In the genomic region with DNA sequence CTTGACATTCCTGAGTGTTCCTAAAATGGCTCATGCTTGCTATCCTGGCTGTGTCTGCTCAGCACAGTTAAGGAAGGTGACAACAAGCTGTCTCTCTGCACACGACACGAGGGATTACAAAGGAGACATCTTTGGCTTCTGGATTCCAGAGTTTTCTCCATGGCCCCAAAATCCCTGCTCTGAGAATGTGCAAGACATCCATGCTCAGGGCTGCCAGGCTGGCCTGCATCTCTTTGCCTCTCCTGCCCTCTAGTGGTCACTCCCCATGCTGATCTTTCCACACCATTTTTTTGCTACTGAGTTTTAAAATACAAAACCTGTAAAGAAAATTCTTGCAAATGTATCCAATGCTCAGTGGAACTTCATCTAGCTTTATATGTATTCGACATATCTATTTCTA, we compare ENCODE assay signal across 8 mouse cellular contexts. TPM values are rescaled to one million over a fixed set of nuclear protein-coding genes. Genes with fewer than 3 reads are reported as not detected.
DNase-seq lines count a peak whose midpoint lies in the region; TF ChIP-seq lines count a peak whose summit lies in the region.

No protein-coding gene starts in this region.

- peak; percentile 67 for TF ChIP-seq CTCF in C2C12 (IDR thresholded peaks at IDR 0.05; ENCODE audit: control insufficient read depth, insufficient read depth, insufficient read length)
- TF ChIP-seq CTCF in heart, adult 2 months (IDR thresholded peaks at IDR 0.05): peak; percentile 96
- peak; percentile 95 for TF ChIP-seq CTCF in lung, adult 2 months (IDR thresholded peaks at IDR 0.05; ENCODE audit: insufficient read depth, low read length)

- H3K79me2 ChIP-seq in C2C12 (ENCODE audit: control insufficient read depth, insufficient read depth): no peaks in the 10 kb centered on the region
- H3K79me2 ChIP-seq in heart, adult 2 months (replicated peaks; ENCODE audit: control insufficient read depth, insufficient read depth, low read length): no peaks in the 10 kb centered on the region

- no peaks in the 10 kb centered on the region for H3K27me3 ChIP-seq in C2C12 (ENCODE audit: control insufficient read depth, insufficient read depth, insufficient read length)
- H3K27me3 ChIP-seq in heart, adult 2 months (ENCODE audit: control insufficient read depth, insufficient read depth, low read length): no peaks in the 10 kb centered on the region

- WGBS in heart, adult 2 months: 1% methylated on average over 3 of the region's 3 CpGs
- WGBS in lung, adult 2 months: 3% methylated on average over 3 of the region's 3 CpGs

- no peak overlapping the region for H3ac ChIP-seq in C2C12 (ENCODE audit: control insufficient read depth, insufficient read length, low read depth)

- no peak overlapping the region for H3K4me3 ChIP-seq in C2C12 (ENCODE audit: insufficient read depth, poor library complexity, severe bottlenecking)
- H3K4me3 ChIP-seq in heart, adult 2 months: no peak overlapping the region
- no peak overlapping the region for H3K4me3 ChIP-seq in lung, adult 2 months (replicated peaks; ENCODE audit: extremely low read depth, low read depth, low read length)

- H3K79me3 ChIP-seq in C2C12 (ENCODE audit: low read depth): no peaks in the 10 kb centered on the region

- peak; percentile 39 for DNase-seq in adrenal gland, adult 8-10 months
- peak; percentile 67 for DNase-seq in embryo, embryonic 11.5 days (ENCODE audit: low read depth, low spot score)
- DNase-seq in heart, adult 2 months: peak; percentile 64 to 72
- peak; percentile 73 to 89 for DNase-seq in kidney, postnatal 36 days
- DNase-seq in lung, adult 2 months: peak; percentile 60
- peak; percentile 50 for DNase-seq in retina, adult 2 months (ENCODE audit: low read depth, low spot score)
- peak; percentile 78 for DNase-seq in thymus, postnatal 14 days

- H3K36me3 ChIP-seq in C2C12 (ENCODE audit: control insufficient read depth, insufficient read depth): no peaks in the 10 kb centered on the region
- no peaks in the 10 kb centered on the region for H3K36me3 ChIP-seq in heart, adult 2 months (ENCODE audit: control insufficient read depth, insufficient read depth, low read length)

- H3K4me1 ChIP-seq in heart, adult 2 months (ENCODE audit: control insufficient read depth, insufficient read depth, low read length): peaks cover 2% of the 10 kb centered on the region
- H3K4me1 ChIP-seq in lung, adult 2 months (ENCODE audit: control insufficient read depth, insufficient read depth, low read length): no peaks in the 10 kb centered on the region; the same call in 1 of the 2 replicates

- TF ChIP-seq POLR2A in heart, adult 2 months (IDR thresholded peaks at IDR 0.05; ENCODE audit: insufficient read depth, low read depth, low read length): no peak
- TF ChIP-seq POLR2A in lung, adult 2 months (IDR thresholded peaks at IDR 0.05; ENCODE audit: borderline replicate concordance, extremely low read depth, low read depth, low read length): no peak

- peak; percentile 82 for TF ChIP-seq EP300 in heart, adult 2 months (IDR thresholded peaks at IDR 0.05; ENCODE audit: insufficient read depth, low read depth, low read length)

- intact Hi-C loops in heart, adult 2 months (cut with DNase I): loop anchor here (1.0 to 5.0 kb wide), 5 partner anchors 86 to 961 kb away; no protein-coding TSS in a partner anchor

- no peak overlapping the region for H3K9ac ChIP-seq in heart, adult 2 months (ENCODE audit: low read depth, low read length)

- no peak overlapping the region for H3K27ac ChIP-seq in heart, adult 2 months

TF ChIP-seq in C2C12, 6 proteins besides CTCF, POLR2A, EP300 and RAD21:
- TF ChIP-seq CEBPB (IDR thresholded peaks at IDR 0.05; ENCODE audit: low read depth): no peak
- no peak for TF ChIP-seq MAX (IDR thresholded peaks at IDR 0.05)
- TF ChIP-seq MYOG (IDR thresholded peaks at IDR 0.05; ENCODE audit: control insufficient read depth, extremely low read depth, insufficient read length): no peak
- no peak for TF ChIP-seq FOSL1 (IDR thresholded peaks at IDR 0.05; ENCODE audit: insufficient read depth, low read length, poor library complexity, severe bottlenecking)

RNA-seq across cellular contexts. Expression of gene Gm19935, which starts 23.5 kb away (rescaled TPM):
- polyA plus RNA-seq in C2C12 (2012; fragmentation: generic; extraction: Trizol): 0.04 TPM
- under 1 TPM in 1 of 4 experiments, not detected in 3; 0.30 TPM for total RNA-seq in adrenal gland, adult 8-10 months (2022)
- total RNA-seq in heart, adult 2 months (2021): not detected
- polyA plus RNA-seq in heart, adult 2 months (2012; rRNA removed): 1.2 TPM in 1 of 2 replicates, not detected in the other
- 4.6 and 10.3 TPM in 2 replicates for polyA plus RNA-seq in lung, adult 2 months (2012; rRNA removed)

RNA-seq across cellular contexts. Expression of gene Chd9, which starts 34.4 kb away (rescaled TPM):
- polyA plus RNA-seq in C2C12 (2012; fragmentation: generic; extraction: Trizol): 18.4 TPM
- 100 to 1,000 TPM in 2 of 4 experiments, 10 to 100 TPM in 2; 62.9 to 122 (median 86.9) TPM for total RNA-seq in adrenal gland, adult 8-10 months (2022)
- total RNA-seq in heart, adult 2 months (2021): 10 to 100 TPM; 43.5 to 49.7 TPM
- polyA plus RNA-seq in heart, adult 2 months (2012; rRNA removed): 54.4 and 54.6 TPM in 2 replicates
- 93.5 and 129 TPM in 2 replicates for polyA plus RNA-seq in lung, adult 2 months (2012; rRNA removed)
